Mouse (Mus musculus) midbrain, embryonic 10.5 days (tissue): ENCODE data around the gene Rnf141. TPM values are rescaled to one million over a fixed set of nuclear protein-coding genes. Genes with fewer than 3 reads are reported as not detected.
A peak's percentile ranks its signal among the peaks of the same experiment; 100 is the strongest.

Experiments
- DNase-seq: peaks from one replicate; pipeline ENCODE4 v3.0.0-alpha.2; 2017; ENCODE audit warnings: low spot score
- H3K27ac ChIP-seq: fragments of 300-500 bp; sonication (generic); replicated peaks from 2 replicates; pipeline ENCODE4 v1.5.1; 2016; ENCODE audit warnings: mild to moderate bottlenecking
- H3K27me3 ChIP-seq: fragments of 300-500 bp; sonication (generic); 2 replicates; pipeline ENCODE4 v1.6.1; 2016; ENCODE audit warnings: low read depth, mild to moderate bottlenecking; ENCODE audit not compliant: poor library complexity, severe bottlenecking
- H3K36me3 ChIP-seq: fragments of 300-500 bp; sonication (generic); 2 replicates; pipeline ENCODE4 v1.6.1; 2016; ENCODE audit warnings: mild to moderate bottlenecking, moderate library complexity
- H3K4me1 ChIP-seq: fragments of 300-500 bp; sonication (generic); 2 replicates; pipeline ENCODE4 v1.6.1; 2016
- H3K4me3 ChIP-seq: fragments of 300-500 bp; sonication (generic); 2 replicates; pipeline ENCODE4 v1.5.1; 2016; ENCODE audit warnings: mild to moderate bottlenecking, moderate library complexity
- H3K9me3 ChIP-seq: fragments of 300-500 bp; sonication (generic); replicated peaks from 2 replicates; pipeline ENCODE4 v1.6.1; 2016; ENCODE audit warnings: mild to moderate bottlenecking
- WGBS: fragments of 180-500 bp; shearing (Covaris S2); methylation state at CpG from one replicate; pipeline ENCODE4 v1.1.7; 2016; 5-methylcytosine and 5-hydroxymethylcytosine counted together
- polyA plus RNA-seq: library from polyadenylated mRNA; unstranded; fragments of >200 nt; fragmentation: Nextera tagmentation; extraction: Ambion mirVana; gene quantifications from 2 replicates; pipeline ENCODE4 v1.2.1, GENCODE M21; 2016

Rnf141 gene
- 22.2 and 23.2 TPM in 2 replicates for polyA plus RNA-seq

GRCm38 (mm10) chr7:110843916-110844874 is at the start of gene Rnf141:
Gene Rnf141, minus strand, starts transcription at chr7:110844457.
- peaks cover 12% of the 10 kb centered on the region for H3K4me1 ChIP-seq
- no peaks in the 10 kb centered on the region for H3K27me3 ChIP-seq
- WGBS = 0% methylated on average over 42 of the region's 42 CpGs
- H3K4me3 ChIP-seq = peak within 1 kb of the TSS; percentile 86
- H3K36me3 ChIP-seq = no peaks in the 10 kb centered on the region
- H3K9me3 ChIP-seq = no peaks in the 10 kb centered on the region
- peak; percentile 93 for DNase-seq
- peak within 1 kb of the TSS; percentile 92 for H3K27ac ChIP-seq

DNA sequence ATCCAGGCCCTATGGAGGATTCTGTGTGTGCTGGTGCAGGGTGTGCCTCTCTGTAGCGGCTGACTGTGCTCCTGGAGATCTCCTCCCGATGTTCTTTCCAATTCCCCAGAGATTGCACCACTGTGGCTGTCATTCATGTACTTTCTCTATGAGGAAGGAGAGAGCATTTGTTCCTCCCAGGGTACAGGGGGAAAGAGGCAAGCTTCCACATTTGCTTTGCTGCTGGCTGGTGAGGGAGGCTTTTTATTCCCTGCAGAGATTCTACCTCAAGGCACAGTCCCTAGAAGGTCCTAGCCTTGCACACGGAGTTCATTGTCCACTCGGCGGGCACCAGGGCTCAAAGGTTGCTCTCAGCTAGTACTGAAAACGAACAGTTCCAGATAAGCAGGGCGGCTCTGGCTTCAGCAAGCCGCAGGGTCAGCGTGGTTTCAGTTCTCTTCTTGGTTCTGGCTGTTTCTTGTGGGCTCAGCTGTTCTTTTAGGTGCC is 47.3 kb upstream of the Rnf141 start:
- 78% methylated on average over 9 of the region's 9 CpGs for WGBS

GRCm38 (mm10) chr7:110881746-110882333 is 37.6 kb upstream of the Rnf141 start:
- DNase-seq = no peak
- Histone ChIP-seq H3K4me3 (no peak overlapping the region), H3K27ac (no peak overlapping the region), H3K36me3 (no peaks in the 10 kb centered on the region), H3K27me3 (no peaks in the 10 kb centered on the region), H3K9me3 (no peaks in the 10 kb centered on the region), H3K4me1 (no peaks in the 10 kb centered on the region)
- 81% methylated on average over 2 of the region's 2 CpGs for WGBS

More for the DNA sequence above, 47.3 kb upstream of the Rnf141 start:
- no peaks in the 10 kb centered on the region for H3K27me3 ChIP-seq
- H3K4me1 ChIP-seq = 0 out of 2 replicates have a peak, but pooled peaks cover 3% of the 10 kb centered on the region
- no peak overlapping the region for H3K27ac ChIP-seq
- DNase-seq = no peak
- no peaks in the 10 kb centered on the region for H3K9me3 ChIP-seq
- H3K4me3 ChIP-seq = no peak overlapping the region
- H3K36me3 ChIP-seq = no peaks in the 10 kb centered on the region

GRCm38 (mm10) chr7:110878028-110878427 is 33.8 kb upstream of the Rnf141 start:
- no peak for DNase-seq
- Histone ChIP-seq H3K36me3 (no peaks in the 10 kb centered on the region), H3K4me1 (no peaks in the 10 kb centered on the region), H3K27me3 (no peaks in the 10 kb centered on the region), H3K9me3 (no peaks in the 10 kb centered on the region), H3K27ac (no peak overlapping the region), H3K4me3 (no peak overlapping the region)
- WGBS = 92% methylated on average over 4 of the region's 4 CpGs

DNA sequence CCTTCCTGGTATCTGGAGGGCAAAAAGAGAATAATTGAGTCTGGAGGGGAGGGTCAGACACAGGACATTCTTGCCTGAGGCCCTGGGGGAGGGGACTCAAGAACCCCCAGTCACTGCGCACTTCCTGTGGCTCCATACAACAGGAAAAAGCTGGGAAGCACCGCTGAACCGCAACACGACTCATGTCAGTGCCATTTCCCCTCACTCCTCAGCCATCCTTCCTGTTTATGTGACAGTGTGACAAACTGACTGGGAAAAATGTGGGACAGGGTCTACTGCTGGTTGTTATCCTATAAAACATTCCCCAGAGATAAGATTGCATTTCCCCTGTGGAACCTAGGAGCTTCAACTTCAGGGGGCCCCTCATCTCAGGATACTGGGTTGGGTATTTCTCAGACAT is 32.7 kb upstream of the Rnf141 start:
- no peaks in the 10 kb centered on the region for H3K9me3 ChIP-seq
- H3K4me1 ChIP-seq = no peaks in the 10 kb centered on the region
- DNase-seq = no peak
- no peak overlapping the region for H3K27ac ChIP-seq
- H3K36me3 ChIP-seq = no peaks in the 10 kb centered on the region
- 90% methylated on average over 4 of the region's 4 CpGs for WGBS
- H3K27me3 ChIP-seq = no peaks in the 10 kb centered on the region
- no peak overlapping the region for H3K4me3 ChIP-seq

DNA sequence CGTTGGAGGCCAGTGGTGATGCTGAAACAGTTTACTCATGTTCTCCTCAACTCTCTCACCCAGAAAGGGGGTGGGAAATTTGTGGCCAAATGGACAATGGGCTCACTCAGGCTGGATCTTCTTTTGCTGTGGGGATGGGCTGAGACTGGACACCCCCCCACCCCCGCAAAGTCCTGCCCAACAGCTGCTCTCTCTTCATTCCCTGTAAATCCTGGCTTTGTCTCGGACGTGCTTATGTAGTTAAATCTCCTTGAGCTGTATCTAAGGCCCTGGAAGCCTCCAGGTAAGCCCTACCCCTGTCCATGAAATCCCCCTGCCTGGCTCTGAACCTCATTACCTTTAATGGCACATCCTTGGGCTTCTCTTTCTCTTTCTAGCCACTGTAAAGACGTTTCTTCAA is 24.6 kb upstream of the Rnf141 start:
- WGBS = 53% methylated on average over 5 of the region's 5 CpGs
- H3K27me3 ChIP-seq = no peaks in the 10 kb centered on the region
- H3K36me3 ChIP-seq = no peaks in the 10 kb centered on the region
- no peak for DNase-seq
- H3K27ac ChIP-seq = no peak overlapping the region
- no peak overlapping the region for H3K4me3 ChIP-seq
- peaks cover 12% of the 10 kb centered on the region for H3K4me1 ChIP-seq
- H3K9me3 ChIP-seq = no peaks in the 10 kb centered on the region

GRCm38 (mm10) chr7:110867116-110867515 is 22.9 kb upstream of the Rnf141 start:
- no peaks in the 10 kb centered on the region for H3K9me3 ChIP-seq
- H3K4me3 ChIP-seq = no peak overlapping the region
- peaks cover 12% of the 10 kb centered on the region for H3K4me1 ChIP-seq
- no peak for DNase-seq
- 87% methylated on average over 6 of the region's 6 CpGs for WGBS
- H3K27me3 ChIP-seq = no peaks in the 10 kb centered on the region
- H3K27ac ChIP-seq = no peak overlapping the region
- no peaks in the 10 kb centered on the region for H3K36me3 ChIP-seq

DNA sequence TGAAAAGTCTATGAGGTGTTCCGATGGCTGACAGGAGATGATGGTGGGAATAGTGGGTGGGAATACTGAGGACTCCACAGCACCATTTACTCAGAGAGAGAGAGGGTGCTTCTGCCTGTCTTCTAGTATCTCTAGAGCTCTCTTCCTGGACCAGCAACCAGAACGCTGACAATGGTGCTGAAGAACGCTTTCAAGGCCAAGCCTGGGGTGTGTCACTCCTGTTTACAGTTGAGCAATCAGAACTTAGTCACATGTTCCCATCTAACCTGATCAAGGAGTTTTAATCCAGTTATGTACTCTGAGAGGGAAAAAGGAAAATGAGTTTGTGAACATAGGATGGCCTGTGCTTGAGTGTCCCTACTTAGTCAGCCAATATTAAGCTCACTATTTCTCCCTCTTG is 21.8 kb upstream of the Rnf141 start:
- Histone ChIP-seq H3K9me3 (no peaks in the 10 kb centered on the region), H3K36me3 (no peaks in the 10 kb centered on the region), H3K4me3 (no peak overlapping the region), H3K27me3 (no peaks in the 10 kb centered on the region), H3K27ac (no peak overlapping the region), H3K4me1 (peaks cover 12% of the 10 kb centered on the region)
- no peak for DNase-seq
- WGBS = 94% methylated on average over 3 of the region's 3 CpGs

- H3K27ac ChIP-seq = no peak overlapping the region
- no peaks in the 10 kb centered on the region for H3K27me3 ChIP-seq
- no peaks in the 10 kb centered on the region for H3K9me3 ChIP-seq
- H3K4me3 ChIP-seq = no peak overlapping the region
- H3K36me3 ChIP-seq = no peaks in the 10 kb centered on the region
- 93% methylated on average over 6 of the region's 6 CpGs for WGBS
- H3K4me1 ChIP-seq = peaks cover 12% of the 10 kb centered on the region
- DNase-seq = no peak
These were observed 21.3 kb upstream of the Rnf141 start for GRCm38 (mm10) chr7:110865570-110865969.

DNA sequence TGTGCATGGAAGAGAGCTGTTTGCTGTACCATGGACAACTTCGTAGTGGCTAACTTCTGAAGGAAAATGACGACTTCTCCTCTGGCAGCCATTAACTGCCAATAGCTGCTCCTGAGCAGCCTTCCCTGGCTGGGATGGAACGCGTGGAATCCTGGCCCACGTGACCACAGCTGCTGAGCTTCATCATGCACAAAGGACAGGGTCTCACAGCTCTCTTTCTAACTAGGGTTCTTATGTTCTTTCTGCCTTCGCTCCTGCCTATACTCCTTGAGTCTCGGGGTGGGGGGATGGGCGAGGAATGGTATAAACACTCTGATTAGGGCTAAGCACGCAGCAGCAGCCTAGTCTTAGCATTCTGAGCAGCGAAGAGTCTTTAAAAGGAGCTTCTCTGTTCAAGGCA is 20.8 kb upstream of the Rnf141 start:
- DNase-seq = peak; percentile 19
- no peaks in the 10 kb centered on the region for H3K9me3 ChIP-seq
- no peak overlapping the region for H3K4me3 ChIP-seq
- peaks cover 12% of the 10 kb centered on the region for H3K4me1 ChIP-seq
- whole genome bisulfite sequencing = 51% methylated on average over 10 of the region's 10 CpGs
- H3K27ac ChIP-seq = peak overlapping the region; percentile 47; the same call in 1 of the 2 replicates
- H3K27me3 ChIP-seq = no peaks in the 10 kb centered on the region
- H3K36me3 ChIP-seq = no peaks in the 10 kb centered on the region

DNA sequence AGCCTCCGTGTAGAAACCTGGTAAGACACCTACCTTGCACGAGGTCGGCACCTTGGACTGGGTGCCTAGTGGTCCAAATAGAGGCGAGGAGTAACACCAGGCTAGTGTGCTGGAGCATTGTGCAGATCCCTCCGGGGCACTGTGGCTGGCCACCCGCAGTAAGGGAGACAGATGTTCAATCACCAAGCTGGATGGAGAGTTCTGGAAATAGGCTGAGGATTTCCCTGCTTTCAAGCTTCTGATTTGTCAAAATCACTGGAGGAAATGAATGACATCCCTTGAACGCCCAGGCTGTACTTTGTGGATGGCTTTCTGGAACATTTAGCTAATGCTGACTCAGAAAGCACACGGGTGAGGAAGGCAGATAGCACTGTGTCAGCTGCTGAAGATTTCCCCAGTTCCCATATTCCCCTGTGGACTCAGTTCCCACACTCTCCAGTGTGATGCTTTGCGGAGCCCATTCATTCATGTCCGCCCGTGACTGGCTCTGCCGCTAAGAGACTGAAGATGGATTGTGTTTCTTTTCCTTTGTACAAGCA is 18.6 kb upstream of the Rnf141 start, which contains the start of gene Lyve1:
Lyve1 (minus strand) TSS at position 489 of the 539 bp plus-strand sequence.
- Histone ChIP-seq H3K27me3 (no peaks in the 10 kb centered on the region), H3K36me3 (no peaks in the 10 kb centered on the region), H3K4me1 (peaks cover 7% of the 10 kb centered on the region), H3K9me3 (no peaks in the 10 kb centered on the region), H3K4me3 (no peak within 1 kb of the TSS), H3K27ac (no peak within 1 kb of the TSS)
- WGBS = 88% methylated on average over 12 of the region's 12 CpGs
- DNase-seq = no peak

GRCm38 (mm10) chr7:110860129-110860528 is 15.9 kb upstream of the Rnf141 start:
- Histone ChIP-seq H3K27ac (no peak overlapping the region), H3K4me3 (no peak overlapping the region), H3K9me3 (no peaks in the 10 kb centered on the region), H3K4me1 (peaks cover 21% of the 10 kb centered on the region), H3K27me3 (no peaks in the 10 kb centered on the region), H3K36me3 (no peaks in the 10 kb centered on the region)
- DNase-seq = no peak
- WGBS = 85% methylated on average over 5 of the region's 5 CpGs
